7 mouse cellular contexts compared by ENCODE assay signal in genomic region chr11:22991218-22991835, GRCm38 (mm10). TPM values are rescaled to one million over a fixed set of nuclear protein-coding genes. Genes with fewer than 3 reads are reported as not detected.
DNase-seq lines count a peak whose midpoint lies in the region; ATAC-seq lines count a peak whose summit lies in the region.

No protein-coding gene starts in this region.

- H3K36me3 ChIP-seq in embryonic facial prominence, embryonic 15.5 days: peaks cover 23% of the 10 kb centered on the region
- H3K36me3 ChIP-seq in limb, embryonic 12.5 days: peaks cover 26% of the 10 kb centered on the region
- H3K36me3 ChIP-seq in stomach, embryonic 15.5 days: peaks cover 19% of the 10 kb centered on the region

- H3K4me3 ChIP-seq in embryonic facial prominence, embryonic 15.5 days (replicated peaks): peak overlapping the region; percentile 79
- H3K4me3 ChIP-seq in limb, embryonic 12.5 days (replicated peaks): peak overlapping the region; percentile 76
- peak overlapping the region; percentile 88 for H3K4me3 ChIP-seq in stomach, embryonic 15.5 days (replicated peaks)

- ATAC-seq in embryonic facial prominence, embryonic 15.5 days (ENCODE audit: insufficient number of reproducible peaks, low FRiP score, low TSS enrichment, low read depth): no peak
- ATAC-seq in limb, embryonic 12.5 days (ENCODE audit: insufficient number of reproducible peaks, insufficient read depth, low FRiP score, low TSS enrichment, low read depth): no peak
- no peak for ATAC-seq in stomach, embryonic 15.5 days (ENCODE audit: insufficient read depth, low FRiP score, low read depth)

- WGBS in embryonic facial prominence, embryonic 15.5 days: 8% methylated on average over 14 of the region's 14 CpGs
- WGBS in limb, embryonic 12.5 days: 9% methylated on average over 14 of the region's 14 CpGs
- 6% methylated on average over 14 of the region's 14 CpGs for whole genome bisulfite sequencing in stomach, embryonic 15.5 days

- H3K4me2 ChIP-seq in embryonic facial prominence, embryonic 15.5 days (replicated peaks): peak overlapping the region; percentile 83
- H3K4me2 ChIP-seq in limb, embryonic 12.5 days: peak overlapping the region; percentile 88
- H3K4me2 ChIP-seq in stomach, embryonic 15.5 days: peak overlapping the region; percentile 86

- peak; percentile 15 for DNase-seq in retina, postnatal 1 day
- DNase-seq in retina, embryonic 14.5 days (ENCODE audit: low spot score): no peak
- no peak for DNase-seq in urinary bladder, postnatal 25 days (ENCODE audit: low spot score)
- no peak for DNase-seq in right cerebral cortex, postnatal 14 days

- peak overlapping the region; percentile 88 for H3K9ac ChIP-seq in embryonic facial prominence, embryonic 15.5 days
- H3K9ac ChIP-seq in limb, embryonic 12.5 days (replicated peaks): peak overlapping the region; percentile 89
- peak overlapping the region; percentile 85 for H3K9ac ChIP-seq in stomach, embryonic 15.5 days

- peaks cover 11% of the 10 kb centered on the region for H3K4me1 ChIP-seq in embryonic facial prominence, embryonic 15.5 days
- H3K4me1 ChIP-seq in limb, embryonic 12.5 days (replicated peaks): peaks cover 15% of the 10 kb centered on the region
- peaks cover 8% of the 10 kb centered on the region for H3K4me1 ChIP-seq in stomach, embryonic 15.5 days

- no peaks in the 10 kb centered on the region for H3K27me3 ChIP-seq in embryonic facial prominence, embryonic 15.5 days
- H3K27me3 ChIP-seq in limb, embryonic 12.5 days: no peaks in the 10 kb centered on the region
- H3K27me3 ChIP-seq in stomach, embryonic 15.5 days (replicated peaks): no peaks in the 10 kb centered on the region

- no peak overlapping the region for H3K27ac ChIP-seq in embryonic facial prominence, embryonic 15.5 days (replicated peaks)
- H3K27ac ChIP-seq in limb, embryonic 12.5 days: peak overlapping the region; percentile 96; the same call in 1 of the 2 replicates
- no peak overlapping the region for H3K27ac ChIP-seq in stomach, embryonic 15.5 days

- no peaks in the 10 kb centered on the region for H3K9me3 ChIP-seq in embryonic facial prominence, embryonic 15.5 days (replicated peaks)
- H3K9me3 ChIP-seq in limb, embryonic 12.5 days: no peaks in the 10 kb centered on the region
- H3K9me3 ChIP-seq in stomach, embryonic 15.5 days: no peaks in the 10 kb centered on the region

RNA-seq across cellular contexts. Expression of gene Cct4, which starts 1.0 kb away (rescaled TPM):
- 233 and 242 TPM in 2 replicates for polyA plus RNA-seq in embryonic facial prominence, embryonic 15.5 days (2015; fragmentation: Nextera tagmentation; extraction: Ambion mirVana)
- 325 and 347 TPM in 2 replicates for polyA plus RNA-seq in limb, embryonic 12.5 days (2016; fragmentation: Nextera tagmentation; extraction: Ambion mirVana)
- 248 and 251 TPM in 2 replicates for polyA plus RNA-seq in stomach, embryonic 15.5 days (2015; fragmentation: Nextera tagmentation; extraction: Ambion mirVana)

RNA-seq across cellular contexts. Expression of gene Commd1, which starts 9.1 kb away (rescaled TPM):
- 332 and 342 TPM in 2 replicates for polyA plus RNA-seq in embryonic facial prominence, embryonic 15.5 days (2015; fragmentation: Nextera tagmentation; extraction: Ambion mirVana)
- polyA plus RNA-seq in limb, embryonic 12.5 days (2016; fragmentation: Nextera tagmentation; extraction: Ambion mirVana): 382 and 388 TPM in 2 replicates
- polyA plus RNA-seq in stomach, embryonic 15.5 days (2015; fragmentation: Nextera tagmentation; extraction: Ambion mirVana): 368 and 394 TPM in 2 replicates

RNA-seq across cellular contexts. Expression of gene Gm28048, which starts 9.4 kb away (rescaled TPM):
- polyA plus RNA-seq in embryonic facial prominence, embryonic 15.5 days (2015; fragmentation: Nextera tagmentation; extraction: Ambion mirVana): 10.6 and 11.5 TPM in 2 replicates
- 5.9 and 6.5 TPM in 2 replicates for polyA plus RNA-seq in limb, embryonic 12.5 days (2016; fragmentation: Nextera tagmentation; extraction: Ambion mirVana)
- 12.1 and 15.0 TPM in 2 replicates for polyA plus RNA-seq in stomach, embryonic 15.5 days (2015; fragmentation: Nextera tagmentation; extraction: Ambion mirVana)

RNA-seq across cellular contexts. Expression of gene Fam161a, which starts 16.0 kb away (rescaled TPM):
- 10.2 and 16.3 TPM in 2 replicates for polyA plus RNA-seq in embryonic facial prominence, embryonic 15.5 days (2015; fragmentation: Nextera tagmentation; extraction: Ambion mirVana)
- 2.3 and 3.3 TPM in 2 replicates for polyA plus RNA-seq in limb, embryonic 12.5 days (2016; fragmentation: Nextera tagmentation; extraction: Ambion mirVana)
- 2.7 and 4.0 TPM in 2 replicates for polyA plus RNA-seq in stomach, embryonic 15.5 days (2015; fragmentation: Nextera tagmentation; extraction: Ambion mirVana)

RNA-seq across cellular contexts. Expression of gene Zrsr1, which starts 19.5 kb away (rescaled TPM):
- polyA plus RNA-seq in embryonic facial prominence, embryonic 15.5 days (2015; fragmentation: Nextera tagmentation; extraction: Ambion mirVana): 3.5 TPM in 2 replicates
- polyA plus RNA-seq in limb, embryonic 12.5 days (2016; fragmentation: Nextera tagmentation; extraction: Ambion mirVana): 2.9 and 3.0 TPM in 2 replicates
- polyA plus RNA-seq in stomach, embryonic 15.5 days (2015; fragmentation: Nextera tagmentation; extraction: Ambion mirVana): 2.5 and 2.7 TPM in 2 replicates
